Mouse (Mus musculus) MEL (cell line): ENCODE data around the gene Ccsap. TPM values are rescaled to one million over a fixed set of nuclear protein-coding genes. Genes with fewer than 3 reads are reported as not detected.

Experiments
- DNase-seq: peaks from one replicate; pipeline ENCODE4 v3.0.0; 2011; ENCODE audit warnings: low read depth, low spot score
- H3K27ac ChIP-seq: 2 replicates; pipeline ENCODE4 v1.5.1; 2012; ENCODE audit warnings: low read depth, mild to moderate bottlenecking, control low read depth, low read length, moderate library complexity; ENCODE audit not compliant: control insufficient read depth
- H3K27me3 ChIP-seq, 2 experiments: fragments of 150-350 bp in 1 of 2; sonication (generic) in 1 of 2; 2 replicates each; pipeline ENCODE4 v1.6.1; 2012; ENCODE audit warnings: low read length in 2 of 2, mild to moderate bottlenecking in 2 of 2, improper control_type of control experiment in 1 of 2, moderate library complexity in 1 of 2; ENCODE audit not compliant: insufficient read depth in 2 of 2, control insufficient read depth in 1 of 2
- H3K36me3 ChIP-seq, 2 experiments: 2 replicates each; pipeline ENCODE4 v1.6.1; 2012 to 2014; ENCODE audit warnings: low read length in 2 of 2, improper control_type of control experiment in 1 of 2, inconsistent platforms in 1 of 2, mild to moderate bottlenecking in 1 of 2; ENCODE audit not compliant: insufficient read depth in 2 of 2, control insufficient read depth in 1 of 2
- H3K4me1 ChIP-seq, 2 experiments: fragments of 150-350 bp in 1 of 2; sonication (generic) in 1 of 2; 2 replicates each; pipeline ENCODE4 v1.6.1; 2012; ENCODE audit warnings: low read length in 2 of 2, improper control_type of control experiment in 1 of 2, mild to moderate bottlenecking in 1 of 2; ENCODE audit not compliant: insufficient read depth in 2 of 2, control insufficient read depth in 1 of 2
- H3K4me3 ChIP-seq, 2 experiments: fragments of 150-350 bp in 1 of 2; sonication (generic) in 1 of 2; 2 replicates each; pipeline ENCODE4 v1.5.1; 2012; ENCODE audit warnings: low read depth in 2 of 2, low read length in 2 of 2, mild to moderate bottlenecking in 2 of 2, moderate library complexity in 2 of 2, control low read depth in 1 of 2, improper control_type of control experiment in 1 of 2; ENCODE audit not compliant: control insufficient read depth in 1 of 2, insufficient read depth in 1 of 2
- H3K79me2 ChIP-seq: 2 replicates; pipeline ENCODE4 v1.6.1; 2012; ENCODE audit warnings: mild to moderate bottlenecking, low read length, moderate library complexity; ENCODE audit not compliant: control insufficient read depth, poor library complexity, insufficient read depth
- H3K9ac ChIP-seq: 2 replicates; pipeline ENCODE4 v1.6.1; 2012; ENCODE audit warnings: low read depth, mild to moderate bottlenecking, control low read depth, low read length, moderate library complexity; ENCODE audit not compliant: control insufficient read depth, poor library complexity, severe bottlenecking
- H3K9me3 ChIP-seq: fragments of 150-350 bp; sonication (generic); replicated peaks from 2 replicates; pipeline ENCODE4 v1.6.1; 2012; ENCODE audit warnings: mild to moderate bottlenecking, low read length, improper control_type of control experiment, moderate library complexity; ENCODE audit not compliant: insufficient read depth
- BHLHE40 ChIP-seq: IDR thresholded peaks from 2 replicates; pipeline ENCODE4 v1.6.1; 2012; ENCODE audit warnings: low read depth, mild to moderate bottlenecking, inconsistent platforms, low read length, improper control_type of control experiment, borderline replicate concordance
- CHD1 ChIP-seq: IDR thresholded peaks from 2 replicates; pipeline ENCODE4 v1.6.1; 2012; ENCODE audit warnings: low read depth, mild to moderate bottlenecking, inconsistent platforms, low read length, improper control_type of control experiment
- CHD2 ChIP-seq: IDR thresholded peaks from 2 replicates; pipeline ENCODE4 v1.6.1; 2011; ENCODE audit warnings: low read length, improper control_type of control experiment
- CTCF ChIP-seq, 3 experiments: IDR thresholded peaks in 2 of 3; conservative IDR thresholded peaks in 1 of 3; 2 replicates each; pipeline ENCODE4 v1.5.1; 2011 to 2012; ENCODE audit warnings: low read length in 3 of 3, low read depth in 2 of 3, mild to moderate bottlenecking in 2 of 3, improper control_type of control experiment in 1 of 3, inconsistent platforms in 1 of 3, mixed read lengths in 1 of 3, moderate library complexity in 1 of 3; ENCODE audit not compliant: control insufficient read depth in 1 of 3, insufficient read depth in 1 of 3, poor library complexity in 1 of 3, severe bottlenecking in 1 of 3
- EP300 ChIP-seq, 2 experiments: IDR thresholded peaks; 2 replicates each; pipeline ENCODE4 v1.6.1; 2011; ENCODE audit warnings: improper control_type of control experiment in 2 of 2, low read length in 2 of 2, low read depth in 1 of 2, mild to moderate bottlenecking in 1 of 2
- ETS1 ChIP-seq: IDR thresholded peaks from 2 replicates; pipeline ENCODE4 v1.6.1; 2012; ENCODE audit warnings: low read depth, mild to moderate bottlenecking, inconsistent platforms, low read length, improper control_type of control experiment, moderate library complexity
- HCFC1 ChIP-seq: IDR thresholded peaks from 2 replicates; pipeline ENCODE4 v1.6.1; 2012; ENCODE audit warnings: low read depth, mild to moderate bottlenecking, inconsistent platforms, low read length, improper control_type of control experiment, moderate library complexity
- JUND ChIP-seq: IDR thresholded peaks from 2 replicates; pipeline ENCODE4 v1.6.1; 2011; ENCODE audit warnings: low read depth, mild to moderate bottlenecking, improper control_type of control experiment, low read length
- MAZ ChIP-seq: IDR thresholded peaks from 2 replicates; pipeline ENCODE4 v1.6.1; 2012; ENCODE audit warnings: low read depth, mild to moderate bottlenecking, inconsistent platforms, low read length, improper control_type of control experiment
- MEF2A ChIP-seq: IDR thresholded peaks from 2 replicates; pipeline ENCODE4 v1.6.1; 2014; ENCODE audit warnings: low read depth, mild to moderate bottlenecking, inconsistent platforms, low read length, improper control_type of control experiment; ENCODE audit not compliant: poor library complexity, insufficient replicate concordance, severe bottlenecking; ENCODE audit errors: extremely low read depth
- MYC ChIP-seq: IDR thresholded peaks from 2 replicates; pipeline ENCODE4 v1.6.1; 2011; ENCODE audit warnings: low read depth, mild to moderate bottlenecking, low read length, improper control_type of control experiment, moderate library complexity
- NRF1 ChIP-seq: IDR thresholded peaks from 2 replicates; pipeline ENCODE4 v1.6.1; 2014; ENCODE audit warnings: low read depth, mild to moderate bottlenecking, inconsistent platforms, low read length, improper control_type of control experiment, moderate library complexity; ENCODE audit not compliant: poor library complexity, insufficient read depth, severe bottlenecking
- RAD21 ChIP-seq: IDR thresholded peaks from 2 replicates; pipeline ENCODE4 v1.6.1; 2011; ENCODE audit warnings: mild to moderate bottlenecking, low read depth, low read length, improper control_type of control experiment
- RCOR1 ChIP-seq: IDR thresholded peaks from 2 replicates; pipeline ENCODE4 v1.6.1; 2012; ENCODE audit warnings: low read depth, mild to moderate bottlenecking, inconsistent platforms, low read length, improper control_type of control experiment
- SMC3 ChIP-seq: IDR thresholded peaks from 2 replicates; pipeline ENCODE4 v1.6.1; 2011; ENCODE audit warnings: low read depth, low read length, improper control_type of control experiment
- TAL1 ChIP-seq: IDR thresholded peaks from 2 replicates; pipeline ENCODE4 v1.6.1; 2012; ENCODE audit warnings: mild to moderate bottlenecking, inconsistent platforms, low read length, moderate library complexity, mixed read lengths
- TBP ChIP-seq: IDR thresholded peaks from 2 replicates; pipeline ENCODE4 v1.8.0; 2011; ENCODE audit warnings: low read depth, low read length, improper control_type of control experiment
- USF2 ChIP-seq, 2 experiments: IDR thresholded peaks; 2 replicates each; pipeline ENCODE4 v1.6.1; 2011 to 2012; ENCODE audit warnings: improper control_type of control experiment in 2 of 2, low read length in 2 of 2, borderline replicate concordance in 1 of 2, inconsistent platforms in 1 of 2, low read depth in 1 of 2, mild to moderate bottlenecking in 1 of 2; ENCODE audit not compliant: insufficient read depth in 1 of 2
- ZKSCAN1 ChIP-seq: IDR thresholded peaks from 2 replicates; pipeline ENCODE4 v1.6.1; 2012; ENCODE audit warnings: low read depth, mild to moderate bottlenecking, inconsistent platforms, low read length, improper control_type of control experiment, moderate library complexity
- ZMIZ1 ChIP-seq: IDR thresholded peaks from 2 replicates; pipeline ENCODE4 v1.6.1; 2012; ENCODE audit warnings: low read depth, mild to moderate bottlenecking, inconsistent platforms, low read length, improper control_type of control experiment, moderate library complexity
- polyA plus RNA-seq, 2 experiments: library from polyadenylated mRNA; stranded (reverse) in 1 of 2; unstranded in 1 of 2; fragments of >175 nt in 1 of 2; fragments of >200 nt in 1 of 2; gene quantifications; 2 replicates each; pipeline versions ENCODE4 v1.2.1 to v1.2.4; 2012; ENCODE audit warnings: low replicate concordance in 2 of 2, low read depth in 1 of 2; ENCODE audit not compliant: insufficient read length in 2 of 2, insufficient read depth in 1 of 2, missing spikeins in 1 of 2
- total RNA-seq: library from RNA; depleted of rRNA; stranded (reverse); fragments of 300-350 nt; gene quantifications from 2 replicates; pipeline ENCODE4 v1.2.3, GENCODE M21; 2012

Gene Ccsap
- total and polyA plus RNA-seq, 3 experiments: 6.7 to 12.1 TPM; not detected in 1

- TF ChIP-seq JUND (no peak), SMC3 (peak; percentile 3; the same call in 1 of the 2 replicates), HCFC1 (no peak), NRF1 (no peak), MYC (no peak)
Measured at GRCm38 (mm10) chr8:123854252-123854651, 5.8 kb downstream of the Ccsap start (continued).

DNA sequence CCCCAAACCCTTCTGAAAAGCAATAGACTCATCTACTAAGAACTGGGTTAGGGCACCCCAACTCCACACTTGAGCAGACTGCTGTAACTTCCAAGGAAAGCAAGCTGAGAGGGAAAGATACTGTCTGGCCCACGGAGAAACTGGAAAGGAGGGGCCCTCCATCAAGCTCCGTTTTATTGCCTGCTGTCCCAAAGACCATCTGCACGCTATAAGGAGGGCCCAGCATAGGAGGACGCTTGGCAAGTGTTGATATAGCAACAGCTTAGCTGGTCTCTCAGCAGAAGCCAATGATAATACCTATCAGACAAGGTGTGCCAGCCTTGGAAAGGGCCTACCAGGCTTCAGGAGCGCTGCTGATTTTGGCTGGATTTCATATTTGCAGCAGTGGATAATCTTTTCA is 8.4 kb downstream of the Ccsap start:
- no peaks in the 10 kb centered on the region for H3K9me3 ChIP-seq
- no peak overlapping the region for H3K9ac ChIP-seq
- peaks cover 72% of the 10 kb centered on the region for H3K79me2 ChIP-seq
- peaks cover 7 to 27% of the 10 kb centered on the region in 2 experiments for H3K4me1 ChIP-seq
- H3K4me3 ChIP-seq: no peak overlapping the region
- H3K27me3 ChIP-seq: no peaks in the 10 kb centered on the region
- no peak for DNase-seq
- H3K36me3 ChIP-seq: peaks cover 0 to 29% of the 10 kb centered on the region in 2 experiments; a peak in 2 of 4 replicates
- TF ChIP-seq ZMIZ1 (no peak), USF2 (IDR thresholded peaks at IDR 0.05; ENCODE audit: borderline replicate concordance in 1 of 2, insufficient read depth in 1 of 2, low read depth in 1 of 2, low read length in 2 of 2) (no peak), JUND (no peak), CHD2 (no peak), CTCF (IDR thresholded peaks at IDR 0.05 in 2 of 3, conservative IDR thresholded peaks at IDR 0.05 in 1 of 3; ENCODE audit: control insufficient read depth in 1 of 3, insufficient read depth in 1 of 3, low read depth in 2 of 3, low read length in 3 of 3, poor library complexity in 1 of 3, severe bottlenecking in 1 of 3) (no peak), RCOR1 (no peak), MYC (no peak), TBP (no peak), ETS1 (no peak), TAL1 (no peak), MAZ (no peak), CHD1 (no peak), BHLHE40 (no peak), MEF2A (no peak), SMC3 (no peak), RAD21 (no peak), EP300 (IDR thresholded peaks at IDR 0.05; ENCODE audit: low read depth in 1 of 2, low read length in 2 of 2) (no peak), ZKSCAN1 (no peak)
- TF ChIP-seq, all 39 proteins: peak for 0
- no peak overlapping the region for H3K27ac ChIP-seq
